Mouse (Mus musculus) erythroblast, adult 5-6 weeks (primary cell): ENCODE data around the gene Accsl. TPM values are rescaled to one million over a fixed set of nuclear protein-coding genes. Genes with fewer than 3 reads are reported as not detected.

Experiments used
- ATAC-seq: replicated peaks from 2 replicates; pipeline ENCODE4 v1.8.0; 2016; ENCODE audit warnings: moderate number of reproducible peaks, mild to moderate bottlenecking, moderate TSS enrichment, inconsistent platforms; ENCODE audit not compliant: poor library complexity, low FRiP score, severe bottlenecking
- total RNA-seq, 2 experiments: library from RNA; stranded (forward) in 1 of 2; stranded (reverse) in 1 of 2; fragments of 150-400 nt in 1 of 2; fragments of 200-764, 138-1000 nt in 1 of 2; gene quantifications; 2 replicates each; pipeline versions ENCODE4 v1.2.3 to v1.2.4; 2015 to 2017; ENCODE audit warnings: low replicate concordance in 2 of 2

Gene Accsl
- total RNA-seq (2015; ENCODE audit: low replicate concordance) (not detected in 2 replicates), total RNA-seq (2017; ENCODE audit: low replicate concordance) (not detected in 2 replicates)

- no peak for ATAC-seq
Measured at GRCm38 (mm10) chr2:93869107-93869600, at the start of gene Accsl. TSS of gene Accsl (minus strand) at chr2:93869157.

GRCm38 (mm10) chr2:93913552-93913951 lies 44.6 kb upstream of the Accsl start:
- ATAC-seq: no peak

- no peak for ATAC-seq
Measured at GRCm38 (mm10) chr2:93911942-93912341, 43.0 kb upstream of the Accsl start.

GRCm38 (mm10) chr2:93909716-93910115 lies 40.8 kb upstream of the Accsl start:
- no peak for ATAC-seq

GRCm38 (mm10) chr2:93907519-93908294 lies 38.8 kb upstream of the Accsl start:
- ATAC-seq: no peak

- ATAC-seq: no peak
Measured at GRCm38 (mm10) chr2:93906316-93906715, 37.4 kb upstream of the Accsl start.

GRCm38 (mm10) chr2:93903415-93903814 lies 34.5 kb upstream of the Accsl start:
- no peak for ATAC-seq

- no peak for ATAC-seq
Measured at GRCm38 (mm10) chr2:93902680-93903305, 33.8 kb upstream of the Accsl start.

GRCm38 (mm10) chr2:93899397-93900380 lies 30.7 kb upstream of the Accsl start:
- no peak for ATAC-seq

- no peak for ATAC-seq
Measured at GRCm38 (mm10) chr2:93891611-93892280, 22.8 kb upstream of the Accsl start.

- no peak for ATAC-seq
Measured at GRCm38 (mm10) chr2:93890143-93890542, 21.2 kb upstream of the Accsl start.

- no peak for ATAC-seq
Measured at GRCm38 (mm10) chr2:93889071-93889470, 20.1 kb upstream of the Accsl start.

- no peak for ATAC-seq
Measured at GRCm38 (mm10) chr2:93888366-93888765, 19.4 kb upstream of the Accsl start.

- ATAC-seq: no peak
Measured at GRCm38 (mm10) chr2:93887273-93887672, 18.3 kb upstream of the Accsl start.

GRCm38 (mm10) chr2:93886013-93886794 lies 17.2 kb upstream of the Accsl start:
- ATAC-seq: no peak

GRCm38 (mm10) chr2:93883066-93883465 lies 14.1 kb upstream of the Accsl start:
- ATAC-seq: no peak

GRCm38 (mm10) chr2:93881640-93882367 lies 12.8 kb upstream of the Accsl start:
- ATAC-seq: no peak

GRCm38 (mm10) chr2:93880981-93881380 lies 12.0 kb upstream of the Accsl start:
- no peak for ATAC-seq
